Mouse (Mus musculus) hindbrain, embryonic 15.5 days (tissue): ENCODE measurements at regions not wholly inside any gene's neighbourhood (a gene's known extent, or its start where the extent isn't known, plus 50 kb on each side); places are given as distances from the start of the nearest gene placed in this dataset.

Experiments used
- ATAC-seq: fragments of 200-750 bp; cut with Nextera tagmentation; 2 replicates; pipeline ENCODE4 v1.8.0; 2017; ENCODE audit warnings: low read depth, moderate number of reproducible peaks, moderate TSS enrichment; ENCODE audit not compliant: low FRiP score
- H3K27ac ChIP-seq: fragments of 300-500 bp; sonication (generic); replicated peaks from 2 replicates; pipeline ENCODE4 v1.5.1; 2015; ENCODE audit warnings: mild to moderate bottlenecking, inconsistent platforms
- H3K27me3 ChIP-seq: fragments of 300-500 bp; sonication (generic); 2 replicates; pipeline ENCODE4 v1.6.1; 2015; ENCODE audit warnings: control low read depth, inconsistent platforms
- H3K36me3 ChIP-seq: fragments of 300-500 bp; sonication (generic); 2 replicates; pipeline ENCODE4 v1.6.1; 2015; ENCODE audit warnings: control low read depth, inconsistent platforms
- H3K4me1 ChIP-seq: fragments of 300-500 bp; sonication (generic); replicated peaks from 2 replicates; pipeline ENCODE4 v1.6.1; 2015; ENCODE audit warnings: control low read depth, inconsistent platforms
- H3K4me2 ChIP-seq: fragments of 300-500 bp; sonication (generic); 2 replicates; pipeline ENCODE4 v1.6.1; 2015; ENCODE audit warnings: moderate library complexity, mild to moderate bottlenecking, inconsistent platforms
- H3K4me3 ChIP-seq: fragments of 300-500 bp; sonication (generic); 2 replicates; pipeline ENCODE4 v1.5.1; 2015; ENCODE audit warnings: mild to moderate bottlenecking, inconsistent platforms
- H3K9ac ChIP-seq: fragments of 300-500 bp; sonication (generic); 2 replicates; pipeline ENCODE4 v1.6.1; 2015; ENCODE audit warnings: inconsistent platforms
- H3K9me3 ChIP-seq: fragments of 300-500 bp; sonication (generic); 2 replicates; pipeline ENCODE4 v1.6.1; 2016; ENCODE audit warnings: control low read depth, inconsistent platforms
- WGBS: fragments of 180-500 bp; shearing (Covaris S2); methylation state at CpG from one replicate; pipeline ENCODE4 v1.1.7; 2015; 5-methylcytosine and 5-hydroxymethylcytosine counted together

DNA sequence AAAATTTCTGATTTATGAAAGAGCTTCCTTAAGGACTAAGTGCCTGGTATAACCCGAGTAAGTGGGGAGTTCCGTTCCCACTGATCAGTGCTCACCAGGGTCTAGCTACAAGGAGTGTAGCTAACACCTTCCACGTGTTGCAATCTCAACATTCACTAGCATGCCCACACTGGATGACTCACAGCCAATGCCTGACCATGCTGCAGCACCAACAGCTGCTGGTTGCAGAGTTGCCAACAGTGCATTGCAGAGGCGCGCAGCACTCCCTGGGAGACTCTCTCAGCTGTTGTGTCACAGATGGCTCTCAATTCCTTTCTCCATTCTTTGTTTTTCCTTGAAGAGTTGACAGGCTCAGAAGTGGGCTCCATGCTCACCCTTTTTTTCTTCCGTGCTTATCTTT, 787.5 kb upstream of the Tenm3 start:
- Histone ChIP-seq H3K9ac (no peak overlapping the region), H3K9me3 (no peaks in the 10 kb centered on the region), H3K4me3 (no peak overlapping the region), H3K27me3 (no peaks in the 10 kb centered on the region), H3K4me2 (no peak overlapping the region), H3K36me3 (no peaks in the 10 kb centered on the region), H3K4me1 (no peaks in the 10 kb centered on the region), H3K27ac (no peak overlapping the region)
- WGBS = 76% methylated on average over 6 of the region's 6 CpGs
- ATAC-seq = no peak

DNA sequence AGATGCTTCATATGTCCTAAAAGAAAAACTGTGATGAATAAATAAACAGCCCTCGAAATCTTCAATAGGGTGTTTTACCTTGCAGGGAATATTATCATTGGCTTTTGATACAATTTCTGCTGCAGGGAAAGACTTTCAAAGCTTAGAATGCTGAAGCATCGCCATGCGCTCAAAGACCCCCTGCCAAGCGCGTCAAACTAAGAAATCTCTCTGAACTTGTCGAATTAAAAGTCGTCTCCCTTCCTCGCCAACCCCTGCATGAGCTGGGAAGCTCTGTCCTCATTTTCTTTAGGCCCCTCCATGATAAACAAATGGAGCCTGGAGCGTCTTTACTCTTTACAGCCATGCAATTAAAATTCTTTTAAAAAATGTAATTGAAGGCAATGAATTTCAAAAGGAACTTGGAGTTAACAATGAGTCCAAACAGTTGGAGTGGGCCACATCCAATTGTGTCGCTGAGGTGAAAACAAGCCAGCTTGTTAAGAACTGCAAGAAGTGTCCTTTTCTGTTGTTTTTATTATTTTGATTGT, 784.3 kb upstream of the Tenm3 start:
- H3K9ac ChIP-seq = no peak overlapping the region
- WGBS = 17% methylated on average over 10 of the region's 10 CpGs
- H3K4me2 ChIP-seq = no peak overlapping the region
- ATAC-seq = no peak
- no peak overlapping the region for H3K4me3 ChIP-seq
- H3K36me3 ChIP-seq = no peaks in the 10 kb centered on the region
- H3K27ac ChIP-seq = no peak overlapping the region
- no peaks in the 10 kb centered on the region for H3K9me3 ChIP-seq
- H3K27me3 ChIP-seq = no peaks in the 10 kb centered on the region
- no peaks in the 10 kb centered on the region for H3K4me1 ChIP-seq

- no peaks in the 10 kb centered on the region for H3K36me3 ChIP-seq
- 56% methylated on average over 2 of the region's 2 CpGs for WGBS
- H3K27me3 ChIP-seq = no peaks in the 10 kb centered on the region
- H3K4me3 ChIP-seq = no peak overlapping the region
- H3K4me1 ChIP-seq = 0 out of 2 replicates have a peak, but pooled peaks cover 3% of the 10 kb centered on the region
- H3K9ac ChIP-seq = no peak overlapping the region
- no peak for ATAC-seq
- no peak overlapping the region for H3K4me2 ChIP-seq
- H3K9me3 ChIP-seq = no peaks in the 10 kb centered on the region
- no peak overlapping the region for H3K27ac ChIP-seq
Observed at GRCm38 (mm10) chr8:49595501-49595900, 751.8 kb upstream of the Tenm3 start.

DNA sequence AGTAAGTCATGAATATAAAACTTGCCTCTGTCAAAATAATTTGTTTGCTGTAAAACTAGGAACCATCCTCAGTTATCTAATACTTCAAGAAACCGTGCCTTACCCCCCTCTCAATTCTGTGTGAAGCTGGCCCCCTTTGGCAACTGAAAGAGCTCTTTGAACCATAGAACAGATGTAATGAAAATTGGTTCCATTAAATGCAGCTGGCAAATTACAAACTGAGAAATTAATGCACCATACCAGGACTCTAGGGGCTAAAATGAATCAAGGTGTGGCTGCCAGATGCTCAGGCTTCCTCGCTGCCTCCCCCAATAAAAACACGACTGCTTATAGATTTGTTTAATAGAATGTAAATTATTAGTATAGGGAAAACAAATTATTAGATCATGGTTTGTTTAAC, 723.7 kb upstream of the Tenm3 start:
- Histone ChIP-seq H3K27ac (no peak overlapping the region), H3K9me3 (no peaks in the 10 kb centered on the region), H3K4me3 (no peak overlapping the region), H3K9ac (no peak overlapping the region), H3K36me3 (no peaks in the 10 kb centered on the region), H3K4me1 (no peaks in the 10 kb centered on the region), H3K27me3 (no peaks in the 10 kb centered on the region), H3K4me2 (no peak overlapping the region)
- no peak for ATAC-seq
- 38% methylated on average over 3 of the region's 3 CpGs for WGBS

DNA sequence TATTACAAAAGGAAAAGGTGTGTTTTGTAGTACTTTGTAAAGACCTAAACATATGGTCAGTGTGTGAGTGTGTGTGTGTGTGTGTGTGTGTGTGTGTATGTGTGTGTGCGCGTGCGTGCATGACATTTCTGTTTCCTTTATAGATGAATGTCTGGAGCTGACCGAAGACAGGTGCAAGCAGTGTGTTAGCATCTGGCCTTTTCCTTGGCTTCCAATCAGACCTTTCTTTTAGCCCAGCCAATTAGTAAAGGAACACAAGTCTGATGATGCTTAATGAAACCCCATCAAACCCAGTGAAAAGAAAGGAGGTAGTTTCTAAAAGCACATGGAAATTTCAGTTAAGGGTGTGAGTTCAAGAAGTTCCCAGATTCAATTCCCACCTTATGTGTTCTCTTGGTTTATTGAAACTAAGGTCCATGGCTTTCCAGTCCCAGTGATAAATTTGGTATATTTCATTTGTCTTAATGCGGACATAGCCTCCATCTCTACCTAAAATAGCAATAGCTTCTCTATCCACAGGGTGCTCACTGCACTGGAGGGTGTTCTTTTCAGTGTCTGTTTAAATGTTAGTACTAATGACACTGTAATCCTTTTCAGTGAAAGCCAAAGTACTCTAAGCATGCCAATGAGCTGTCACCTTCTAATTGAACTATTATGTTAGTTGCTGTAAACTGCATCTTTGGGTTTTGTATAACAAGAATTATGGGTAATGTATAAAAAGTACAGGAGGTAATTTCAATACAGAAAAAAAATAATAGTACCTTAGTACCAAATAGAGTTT, 719.9 kb upstream of the Tenm3 start:
- H3K4me3 ChIP-seq = no peak overlapping the region
- WGBS = 66% methylated on average over 5 of the region's 5 CpGs
- H3K9me3 ChIP-seq = no peaks in the 10 kb centered on the region
- H3K27me3 ChIP-seq = no peaks in the 10 kb centered on the region
- no peak for ATAC-seq
- no peaks in the 10 kb centered on the region for H3K4me1 ChIP-seq
- no peak overlapping the region for H3K4me2 ChIP-seq
- no peaks in the 10 kb centered on the region for H3K36me3 ChIP-seq
- no peak overlapping the region for H3K9ac ChIP-seq
- no peak overlapping the region for H3K27ac ChIP-seq

DNA sequence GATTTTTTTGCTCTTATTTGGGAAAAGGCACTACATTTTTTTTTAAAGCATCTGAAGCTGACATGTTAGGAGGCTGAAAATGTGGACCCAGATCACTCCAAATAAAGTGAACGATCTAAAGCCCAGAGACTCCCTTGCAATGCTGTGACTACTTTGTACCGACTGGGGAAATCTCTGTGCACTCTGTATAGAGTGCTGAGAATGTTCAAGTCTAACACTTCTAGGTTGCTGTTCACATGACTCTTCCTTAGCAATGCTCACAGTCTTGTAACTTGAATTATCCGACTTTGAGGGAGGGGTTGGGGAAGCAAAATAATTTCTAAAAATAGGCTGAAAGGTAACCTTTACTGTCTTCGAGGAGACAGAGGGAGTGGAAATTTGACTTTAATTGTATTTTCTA, 719.2 kb upstream of the Tenm3 start:
- no peaks in the 10 kb centered on the region for H3K9me3 ChIP-seq
- H3K4me1 ChIP-seq = no peaks in the 10 kb centered on the region
- H3K27ac ChIP-seq = no peak overlapping the region
- no peaks in the 10 kb centered on the region for H3K27me3 ChIP-seq
- H3K4me3 ChIP-seq = no peak overlapping the region
- H3K36me3 ChIP-seq = no peaks in the 10 kb centered on the region
- no peak for ATAC-seq
- 84% methylated on average over 4 of the region's 4 CpGs for WGBS
- H3K9ac ChIP-seq = no peak overlapping the region
- H3K4me2 ChIP-seq = no peak overlapping the region

GRCm38 (mm10) chr8:49555724-49556457, 712.1 kb upstream of the Tenm3 start:
- no peaks in the 10 kb centered on the region for H3K9me3 ChIP-seq
- no peaks in the 10 kb centered on the region for H3K27me3 ChIP-seq
- 79% methylated on average over 7 of the region's 7 CpGs for WGBS
- no peak overlapping the region for H3K4me3 ChIP-seq
- no peak overlapping the region for H3K27ac ChIP-seq
- H3K36me3 ChIP-seq = no peaks in the 10 kb centered on the region
- H3K4me2 ChIP-seq = no peak overlapping the region
- H3K9ac ChIP-seq = no peak overlapping the region
- no peaks in the 10 kb centered on the region for H3K4me1 ChIP-seq
- ATAC-seq = no peak

GRCm38 (mm10) chr8:49553175-49553574, 709.4 kb upstream of the Tenm3 start:
- H3K36me3 ChIP-seq = no peaks in the 10 kb centered on the region
- 84% methylated on average over 3 of the region's 3 CpGs for WGBS
- no peak overlapping the region for H3K4me2 ChIP-seq
- H3K9me3 ChIP-seq = no peaks in the 10 kb centered on the region
- H3K27me3 ChIP-seq = no peaks in the 10 kb centered on the region
- no peaks in the 10 kb centered on the region for H3K4me1 ChIP-seq
- no peak for ATAC-seq
- no peak overlapping the region for H3K4me3 ChIP-seq
- H3K9ac ChIP-seq = no peak overlapping the region
- H3K27ac ChIP-seq = no peak overlapping the region

DNA sequence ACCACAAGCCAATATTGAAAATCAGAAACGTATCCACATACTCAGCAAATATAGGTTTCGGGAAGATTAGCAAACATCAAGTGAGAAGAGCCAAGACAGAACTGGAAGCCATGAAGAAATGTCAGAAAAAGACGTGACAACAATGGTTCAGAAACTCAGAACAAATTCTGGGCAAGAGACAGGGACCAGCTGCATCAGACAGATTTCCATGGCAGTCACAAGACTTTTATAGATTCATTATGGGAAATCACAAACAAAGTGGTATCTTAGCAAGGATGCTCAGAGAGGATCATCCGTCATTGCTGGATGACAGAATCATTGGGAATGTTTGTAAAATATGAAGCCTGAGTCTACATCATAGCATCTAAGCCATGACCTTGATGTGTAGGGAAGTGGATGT, 699.6 kb upstream of the Tenm3 start:
- no peaks in the 10 kb centered on the region for H3K9me3 ChIP-seq

DNA sequence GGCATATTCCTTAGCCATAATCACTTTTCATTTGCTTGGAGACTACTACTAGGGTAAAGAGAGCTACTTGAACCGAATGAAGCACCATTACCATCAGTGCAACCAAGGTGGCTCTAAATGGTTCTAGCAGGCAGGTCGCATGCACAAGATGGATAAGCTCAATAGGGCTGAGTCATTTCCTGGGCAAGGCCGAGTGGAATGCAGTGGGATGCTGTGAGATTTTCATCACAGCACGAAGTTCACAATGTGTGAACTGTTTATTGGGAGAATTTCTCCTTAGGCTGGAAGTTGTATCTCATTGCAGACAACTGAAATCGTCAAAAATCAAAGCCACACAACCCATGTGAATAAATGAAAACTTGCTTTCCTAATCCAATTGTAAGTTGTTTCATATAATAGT, 697.6 kb upstream of the Tenm3 start:
- H3K27me3 ChIP-seq = no peaks in the 10 kb centered on the region
- H3K9ac ChIP-seq = no peak overlapping the region
- no peaks in the 10 kb centered on the region for H3K36me3 ChIP-seq
- no peaks in the 10 kb centered on the region for H3K4me1 ChIP-seq
- WGBS = 81% methylated on average over 5 of the region's 5 CpGs
- ATAC-seq = no peak
- H3K4me3 ChIP-seq = no peak overlapping the region
- H3K9me3 ChIP-seq = no peaks in the 10 kb centered on the region
- H3K27ac ChIP-seq = no peak overlapping the region
- H3K4me2 ChIP-seq = no peak overlapping the region

More for the DNA sequence above, 699.6 kb upstream of the Tenm3 start:
- Histone ChIP-seq H3K9ac (no peak overlapping the region), H3K36me3 (no peaks in the 10 kb centered on the region), H3K27me3 (no peaks in the 10 kb centered on the region), H3K4me1 (no peaks in the 10 kb centered on the region), H3K4me2 (no peak overlapping the region), H3K4me3 (no peak overlapping the region), H3K27ac (no peak overlapping the region)
- no peak for ATAC-seq
- WGBS = 86% methylated on average over 4 of the region's 4 CpGs

DNA sequence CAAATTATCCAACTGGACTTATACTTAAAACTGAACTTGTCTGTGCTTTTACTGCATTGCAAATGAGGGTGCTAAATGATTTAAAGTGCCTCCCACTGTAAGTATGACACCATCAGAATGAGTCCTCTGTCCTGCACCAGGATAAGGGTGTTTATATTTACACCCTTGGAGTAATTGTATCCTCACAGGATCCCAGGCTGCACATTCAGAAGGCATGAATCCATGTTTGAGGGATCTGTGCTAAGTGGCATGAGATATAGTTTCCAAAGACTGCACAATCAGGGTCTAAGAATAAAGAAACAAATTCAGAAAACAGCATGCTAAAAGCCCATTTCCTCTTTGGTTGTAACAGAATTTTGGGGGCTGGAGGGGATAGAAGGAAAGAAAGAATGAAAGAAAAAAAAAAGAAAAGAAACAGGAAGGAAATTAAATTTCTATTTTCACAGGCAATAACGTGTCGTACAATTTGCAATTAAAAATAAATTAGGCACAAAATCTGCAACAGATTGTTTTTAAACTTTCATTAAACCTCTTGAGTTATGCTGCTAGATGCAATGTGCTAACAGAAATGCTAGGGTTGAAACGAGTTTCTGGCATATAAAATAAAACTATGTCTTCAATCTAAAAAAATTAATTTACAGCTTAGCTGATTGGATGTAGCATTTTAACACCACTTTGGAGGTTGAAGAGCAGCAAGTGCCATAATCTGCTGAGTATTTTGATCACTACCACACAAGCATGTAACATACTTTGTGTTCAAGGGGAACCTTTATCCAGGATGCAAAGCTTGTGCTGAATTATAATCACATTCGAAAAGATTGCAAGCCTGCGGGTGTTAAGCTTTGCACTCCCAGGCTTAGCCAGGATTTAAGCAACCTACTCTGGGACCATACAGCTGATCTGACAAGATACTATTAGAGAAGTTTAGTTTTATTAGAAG, 689.9 kb upstream of the Tenm3 start:
- no peak overlapping the region for H3K9ac ChIP-seq
- H3K27ac ChIP-seq = no peak overlapping the region
- H3K4me2 ChIP-seq = no peak overlapping the region
- H3K4me1 ChIP-seq = no peaks in the 10 kb centered on the region
- H3K9me3 ChIP-seq = no peaks in the 10 kb centered on the region
- no peaks in the 10 kb centered on the region for H3K36me3 ChIP-seq
- 70% methylated on average over 5 of the region's 5 CpGs for WGBS
- no peak overlapping the region for H3K4me3 ChIP-seq
- H3K27me3 ChIP-seq = no peaks in the 10 kb centered on the region
- no peak for ATAC-seq

GRCm38 (mm10) chr8:49529294-49529693, 685.5 kb upstream of the Tenm3 start:
- no peaks in the 10 kb centered on the region for H3K36me3 ChIP-seq
- no peak overlapping the region for H3K4me2 ChIP-seq
- no peak overlapping the region for H3K27ac ChIP-seq
- WGBS = 79% methylated on average over 4 of the region's 4 CpGs
- no peak for ATAC-seq
- no peaks in the 10 kb centered on the region for H3K9me3 ChIP-seq
- H3K27me3 ChIP-seq = no peaks in the 10 kb centered on the region
- no peaks in the 10 kb centered on the region for H3K4me1 ChIP-seq
- no peak overlapping the region for H3K9ac ChIP-seq
- no peak overlapping the region for H3K4me3 ChIP-seq
